Mouse (Mus musculus): ENCODE data around the gene Chrm3. TPM values are rescaled to one million over a fixed set of nuclear protein-coding genes. Genes with fewer than 3 reads are reported as not detected.
A peak's percentile ranks its signal among the peaks of the same experiment; 100 is the strongest.
"Not testable (repeated sequence)": the region's sequence is repeated elsewhere in the genome, so short reads cannot be mapped to it uniquely, and the experiment has no call there.

Chrm3 gene
- 0.31 and 0.64 TPM in 2 replicates for polyA plus RNA-seq (2015; fragmentation: Nextera tagmentation; extraction: Ambion mirVana)

- H3K9me3 ChIP-seq (ENCODE audit: control insufficient read depth, low read length): no peaks in the 10 kb centered on the region
- peak within 1 kb of the TSS; percentile 97 for H3K4me2 ChIP-seq (ENCODE audit: low read depth, low read length)
- H3K4me1 ChIP-seq (replicated peaks; ENCODE audit: control insufficient read depth, insufficient read depth, low read length): 0 out of 2 replicates have a peak, but pooled peaks cover 2% of the 10 kb centered on the region
- ATAC-seq (ENCODE audit: low read depth): peak; percentile 83
- H3K27ac ChIP-seq (ENCODE audit: low read length): no peak within 1 kb of the TSS
- H3K27me3 ChIP-seq (ENCODE audit: control insufficient read depth, insufficient read depth, low read depth, low read length): peaks cover 13% of the 10 kb centered on the region
- peak within 1 kb of the TSS; percentile 61 for H3K4me3 ChIP-seq (ENCODE audit: low read length)
- no peaks in the 10 kb centered on the region for H3K36me3 ChIP-seq (ENCODE audit: control insufficient read depth, insufficient read depth, low read length)
- WGBS: under 1% methylated on average over 18 of the region's 18 CpGs
- H3K9ac ChIP-seq (ENCODE audit: low read length): peak within 1 kb of the TSS; percentile 63
Observed at GRCm38 (mm10) chr13:10360777-10361176, at the start of gene Chrm3. Gene Chrm3 (minus strand): TSS chr13:10360847.

DNA sequence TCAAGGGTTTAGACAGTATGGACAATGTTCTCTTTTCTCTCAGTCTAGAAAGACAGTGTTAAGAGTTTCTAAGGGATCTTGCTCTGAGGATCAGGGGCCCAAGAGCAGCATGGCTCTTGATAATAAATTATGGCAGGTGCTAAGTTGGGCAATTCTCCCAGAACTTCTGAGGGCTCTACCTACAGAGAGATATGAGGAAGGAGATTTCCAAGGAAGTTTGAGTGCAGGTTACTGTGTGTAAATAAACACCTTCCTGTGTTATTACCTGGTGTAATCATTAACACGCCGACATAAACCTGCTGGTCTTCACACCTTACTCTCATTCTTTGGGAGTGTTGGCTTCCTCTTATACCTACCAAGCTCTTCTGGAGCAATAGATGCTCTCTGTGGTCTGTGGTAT is 33.7 kb upstream of the Chrm3 start:
- no peaks in the 10 kb centered on the region for H3K9me3 ChIP-seq (ENCODE audit: control insufficient read depth, low read length)
- no peak for ATAC-seq (ENCODE audit: low read depth)
- 90% methylated on average over 2 of the region's 2 CpGs for WGBS
- H3K4me1 ChIP-seq (replicated peaks; ENCODE audit: control insufficient read depth, insufficient read depth, low read length): no peaks in the 10 kb centered on the region
- no peaks in the 10 kb centered on the region for H3K27me3 ChIP-seq (ENCODE audit: control insufficient read depth, insufficient read depth, low read depth, low read length)
- no peak overlapping the region for H3K4me2 ChIP-seq (ENCODE audit: low read depth, low read length)
- no peak overlapping the region for H3K9ac ChIP-seq (ENCODE audit: low read length)
- no peak overlapping the region for H3K27ac ChIP-seq (ENCODE audit: low read length)
- H3K36me3 ChIP-seq (ENCODE audit: control insufficient read depth, insufficient read depth, low read length): no peaks in the 10 kb centered on the region
- no peak overlapping the region for H3K4me3 ChIP-seq (ENCODE audit: low read length)

DNA sequence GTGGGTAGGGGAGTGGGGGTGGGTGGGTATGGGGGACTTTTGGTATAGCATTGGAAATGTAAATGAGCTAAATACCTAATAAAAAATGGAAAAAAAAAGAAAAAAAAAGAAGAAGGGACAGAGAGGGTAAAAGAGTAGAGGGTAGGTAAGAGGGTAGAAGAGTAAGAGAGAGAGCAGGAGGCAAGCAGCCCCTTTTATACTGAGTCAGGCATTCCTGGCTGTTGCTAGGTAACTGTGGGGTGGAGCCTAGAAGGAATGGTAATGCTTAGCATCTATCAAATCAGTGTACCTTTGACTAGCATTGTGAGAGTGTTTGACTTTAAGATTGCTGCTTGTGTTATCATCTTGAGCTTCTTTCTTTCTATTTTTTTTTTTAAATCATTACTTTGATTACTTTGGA is 14.8 kb upstream of the Chrm3 start:
- H3K36me3 ChIP-seq (ENCODE audit: control insufficient read depth, insufficient read depth, low read length); H3K27ac ChIP-seq (ENCODE audit: low read length); H3K4me3 ChIP-seq (ENCODE audit: low read length); ATAC-seq (ENCODE audit: low read depth); H3K4me2 ChIP-seq (ENCODE audit: low read depth, low read length); H3K4me1 ChIP-seq (replicated peaks; ENCODE audit: control insufficient read depth, insufficient read depth, low read length); H3K9ac ChIP-seq (ENCODE audit: low read length); H3K9me3 ChIP-seq (ENCODE audit: control insufficient read depth, low read length); H3K27me3 ChIP-seq (ENCODE audit: control insufficient read depth, insufficient read depth, low read depth, low read length): not testable (repeated sequence)

GRCm38 (mm10) chr13:10360199-10360694 is 400 bp downstream of the Chrm3 start:
- peak; percentile 72 for ATAC-seq (ENCODE audit: low read depth)
- WGBS: under 1% methylated on average over 57 of the region's 60 CpGs
- H3K9me3 ChIP-seq (ENCODE audit: control insufficient read depth, low read length): no peaks in the 10 kb centered on the region
- H3K9ac ChIP-seq (ENCODE audit: low read length): peak overlapping the region; percentile 63
- H3K27ac ChIP-seq (ENCODE audit: low read length): no peak overlapping the region
- peak overlapping the region; percentile 97 for H3K4me2 ChIP-seq (ENCODE audit: low read depth, low read length)
- peaks cover 13% of the 10 kb centered on the region for H3K27me3 ChIP-seq (ENCODE audit: control insufficient read depth, insufficient read depth, low read depth, low read length)
- peak overlapping the region; percentile 61 for H3K4me3 ChIP-seq (ENCODE audit: low read length)
- no peaks in the 10 kb centered on the region for H3K36me3 ChIP-seq (ENCODE audit: control insufficient read depth, insufficient read depth, low read length)
- 0 out of 2 replicates have a peak, but pooled peaks cover 2% of the 10 kb centered on the region for H3K4me1 ChIP-seq (replicated peaks; ENCODE audit: control insufficient read depth, insufficient read depth, low read length)

GRCm38 (mm10) chr13:10359516-10360198 is 990 bp downstream of the Chrm3 start:
- peak; percentile 34; the same call in 1 of the 2 replicates for ATAC-seq (ENCODE audit: low read depth)

GRCm38 (mm10) chr13:10355796-10356195 is 4.9 kb downstream of the Chrm3 start:
- H3K4me3 ChIP-seq (ENCODE audit: low read length): no peak overlapping the region
- H3K27me3 ChIP-seq (ENCODE audit: control insufficient read depth, insufficient read depth, low read depth, low read length): peaks cover 8% of the 10 kb centered on the region
- H3K9me3 ChIP-seq (ENCODE audit: control insufficient read depth, low read length): no peaks in the 10 kb centered on the region
- WGBS: 79% methylated on average over 5 of the region's 5 CpGs
- H3K27ac ChIP-seq (ENCODE audit: low read length): no peak overlapping the region
- H3K9ac ChIP-seq (ENCODE audit: low read length): no peak overlapping the region
- no peak overlapping the region for H3K4me2 ChIP-seq (ENCODE audit: low read depth, low read length)
- no peak for ATAC-seq (ENCODE audit: low read depth)
- 0 out of 2 replicates have a peak, but pooled peaks cover under 1% of the 10 kb centered on the region for H3K4me1 ChIP-seq (replicated peaks; ENCODE audit: control insufficient read depth, insufficient read depth, low read length)
- H3K36me3 ChIP-seq (ENCODE audit: control insufficient read depth, insufficient read depth, low read length): no peaks in the 10 kb centered on the region

More at GRCm38 (mm10) chr13:10359516-10360198, 990 bp downstream of the Chrm3 start:
- Histone ChIP-seq H3K36me3 (ENCODE audit: control insufficient read depth, insufficient read depth, low read length) (no peaks in the 10 kb centered on the region), H3K4me3 (ENCODE audit: low read length) (peak overlapping the region; percentile 61), H3K27me3 (ENCODE audit: control insufficient read depth, insufficient read depth, low read depth, low read length) (peaks cover 13% of the 10 kb centered on the region), H3K9me3 (ENCODE audit: control insufficient read depth, low read length) (no peaks in the 10 kb centered on the region), H3K9ac (ENCODE audit: low read length) (peak overlapping the region; percentile 63), H3K27ac (ENCODE audit: low read length) (no peak overlapping the region), H3K4me2 (ENCODE audit: low read depth, low read length) (peak overlapping the region; percentile 97), H3K4me1 (replicated peaks; ENCODE audit: control insufficient read depth, insufficient read depth, low read length) (0 out of 2 replicates have a peak, but pooled peaks cover 2% of the 10 kb centered on the region)
- WGBS: 2% methylated on average over 26 of the region's 26 CpGs

GRCm38 (mm10) chr13:10354885-10355575 is 5.6 kb downstream of the Chrm3 start:
- WGBS: 53% methylated on average over 2 of the region's 2 CpGs
- no peak overlapping the region for H3K27ac ChIP-seq (ENCODE audit: low read length)
- no peaks in the 10 kb centered on the region for H3K36me3 ChIP-seq (ENCODE audit: control insufficient read depth, insufficient read depth, low read length)
- no peaks in the 10 kb centered on the region for H3K9me3 ChIP-seq (ENCODE audit: control insufficient read depth, low read length)
- no peak overlapping the region for H3K4me2 ChIP-seq (ENCODE audit: low read depth, low read length)
- H3K4me1 ChIP-seq (replicated peaks; ENCODE audit: control insufficient read depth, insufficient read depth, low read length): no peaks in the 10 kb centered on the region
- ATAC-seq (ENCODE audit: low read depth): no peak
- H3K9ac ChIP-seq (ENCODE audit: low read length): no peak overlapping the region
- no peak overlapping the region for H3K4me3 ChIP-seq (ENCODE audit: low read length)
- peaks cover 4% of the 10 kb centered on the region for H3K27me3 ChIP-seq (ENCODE audit: control insufficient read depth, insufficient read depth, low read depth, low read length)

DNA sequence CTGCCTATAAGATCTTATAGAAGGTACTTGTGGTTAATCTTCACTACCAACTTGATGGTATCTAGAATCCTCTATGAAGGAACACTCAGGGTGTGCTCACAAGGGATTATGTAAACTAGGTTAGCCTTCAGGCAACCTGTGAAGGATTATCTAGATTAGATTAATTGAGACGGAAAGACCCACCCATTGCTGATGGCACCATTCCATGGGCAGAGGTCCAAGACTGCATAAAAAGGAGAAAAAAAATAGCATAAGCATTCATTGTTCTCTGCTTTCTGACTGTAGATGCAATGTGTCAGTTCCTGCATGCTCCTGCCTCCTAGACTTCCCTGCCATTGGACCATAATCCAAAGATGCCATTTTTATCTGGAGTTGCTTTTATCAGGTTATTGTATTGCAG is 8.5 kb downstream of the Chrm3 start:
- no peak for ATAC-seq (ENCODE audit: low read depth)
- no peaks in the 10 kb centered on the region for H3K36me3 ChIP-seq (ENCODE audit: control insufficient read depth, insufficient read depth, low read length)
- WGBS: 66% methylated on average over 1 of the region's 1 CpGs

GRCm38 (mm10) chr13:10344362-10344761 is 16.3 kb downstream of the Chrm3 start:
- Histone ChIP-seq H3K27ac (ENCODE audit: low read length) (no peak overlapping the region), H3K4me3 (ENCODE audit: low read length) (no peak overlapping the region), H3K9me3 (ENCODE audit: control insufficient read depth, low read length) (no peaks in the 10 kb centered on the region), H3K27me3 (ENCODE audit: control insufficient read depth, insufficient read depth, low read depth, low read length) (no peaks in the 10 kb centered on the region), H3K9ac (ENCODE audit: low read length) (no peak overlapping the region), H3K4me1 (replicated peaks; ENCODE audit: control insufficient read depth, insufficient read depth, low read length) (no peaks in the 10 kb centered on the region), H3K4me2 (ENCODE audit: low read depth, low read length) (no peak overlapping the region), H3K36me3 (ENCODE audit: control insufficient read depth, insufficient read depth, low read length) (no peaks in the 10 kb centered on the region)
- WGBS: 69% methylated on average over 5 of the region's 5 CpGs
- ATAC-seq (ENCODE audit: low read depth): no peak

More for the DNA sequence above, 8.5 kb downstream of the Chrm3 start:
- Histone ChIP-seq H3K27ac (ENCODE audit: low read length) (no peak overlapping the region), H3K27me3 (ENCODE audit: control insufficient read depth, insufficient read depth, low read depth, low read length) (no peaks in the 10 kb centered on the region), H3K4me2 (ENCODE audit: low read depth, low read length) (no peak overlapping the region), H3K4me3 (ENCODE audit: low read length) (no peak overlapping the region), H3K4me1 (replicated peaks; ENCODE audit: control insufficient read depth, insufficient read depth, low read length) (no peaks in the 10 kb centered on the region), H3K9me3 (ENCODE audit: control insufficient read depth, low read length) (no peaks in the 10 kb centered on the region), H3K9ac (ENCODE audit: low read length) (no peak overlapping the region)
